Mouse (Mus musculus) right cerebral cortex, adult 18-20 months (tissue): Measurements from ENCODE around the gene 4933425L06Rik.

Experiments
- DNase-seq: peaks from one replicate; pipeline ENCODE4 v3.0.0; 2022; ENCODE audit warnings: mixed read lengths

The 4933425L06Rik gene

GRCm38 (mm10) chr13:105081862-105082261 lies at the start of gene 4933425L06Rik:
4933425L06Rik (plus strand) TSS chr13:105082122.
- DNase-seq: no peak

DNA sequence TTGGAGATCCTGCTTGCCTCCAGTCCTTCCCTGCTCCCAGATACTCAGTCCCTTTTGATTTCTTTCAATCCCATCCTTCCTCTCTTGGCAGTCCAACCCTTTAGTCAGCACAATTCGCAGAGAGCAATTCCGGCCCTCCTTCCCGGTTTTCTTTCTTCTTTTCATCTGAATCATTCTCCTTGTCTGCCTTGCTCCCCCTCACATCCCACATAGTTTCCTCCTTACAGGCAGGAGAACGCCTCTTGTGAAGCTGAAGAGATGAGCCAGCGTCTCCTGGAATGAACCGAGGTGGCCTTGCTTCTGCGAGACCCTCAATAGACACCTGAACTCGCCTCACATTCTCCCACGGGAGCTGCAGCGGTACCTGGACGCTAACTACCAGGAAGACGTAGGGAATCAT lies 44.1 kb upstream of the 4933425L06Rik start:
- peak; percentile 80 for DNase-seq

GRCm38 (mm10) chr13:105038334-105038733 lies 43.6 kb upstream of the 4933425L06Rik start:
- peak; percentile 47 for DNase-seq

- no peak for DNase-seq
Observed at GRCm38 (mm10) chr13:105043882-105044281, 38.0 kb upstream of the 4933425L06Rik start.

DNA sequence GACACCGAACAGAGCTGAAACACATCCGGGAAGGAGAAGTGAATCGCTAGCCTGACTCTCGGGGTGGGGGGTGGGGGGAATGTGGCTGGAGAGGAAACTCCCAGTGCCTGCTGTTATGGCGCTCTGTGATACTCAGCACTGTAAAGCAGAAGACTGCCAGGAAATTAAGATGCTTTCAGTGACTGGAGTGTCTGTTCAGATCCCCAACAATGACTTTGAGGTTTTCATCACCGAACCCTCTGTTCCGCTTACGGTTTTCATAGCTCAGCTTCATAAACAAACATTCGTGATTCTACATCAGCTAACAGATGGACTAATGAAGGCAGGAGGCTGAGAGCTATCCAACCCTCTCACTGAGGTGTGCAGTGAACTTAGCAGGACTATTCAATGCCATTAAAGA lies 34.5 kb upstream of the 4933425L06Rik start:
- DNase-seq: no peak

- DNase-seq: no peak
Observed at GRCm38 (mm10) chr13:105048662-105049061, 33.3 kb upstream of the 4933425L06Rik start.

DNA sequence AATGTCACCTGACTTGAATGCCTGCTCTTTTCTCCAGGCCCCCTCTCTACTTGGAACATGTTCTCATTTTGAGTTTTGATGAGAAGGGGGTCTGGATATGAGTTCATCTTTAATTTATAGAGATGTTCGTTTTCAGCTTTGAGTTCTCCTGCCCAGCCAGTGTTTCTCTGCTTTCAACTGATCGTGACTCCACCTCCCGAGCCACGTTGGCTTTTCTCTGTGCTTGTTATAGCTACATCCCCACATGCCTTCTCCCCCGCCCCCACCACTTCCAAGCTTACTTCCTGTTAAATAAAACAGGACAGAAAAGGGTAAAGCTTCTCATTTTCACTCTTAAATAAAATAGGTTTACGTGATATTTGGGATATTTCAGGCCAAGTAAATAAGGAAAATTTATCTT lies 30.5 kb upstream of the 4933425L06Rik start:
- DNase-seq: peak; percentile 61

- peak; percentile 59 for DNase-seq
Observed at GRCm38 (mm10) chr13:105053618-105054017, 28.3 kb upstream of the 4933425L06Rik start.

DNA sequence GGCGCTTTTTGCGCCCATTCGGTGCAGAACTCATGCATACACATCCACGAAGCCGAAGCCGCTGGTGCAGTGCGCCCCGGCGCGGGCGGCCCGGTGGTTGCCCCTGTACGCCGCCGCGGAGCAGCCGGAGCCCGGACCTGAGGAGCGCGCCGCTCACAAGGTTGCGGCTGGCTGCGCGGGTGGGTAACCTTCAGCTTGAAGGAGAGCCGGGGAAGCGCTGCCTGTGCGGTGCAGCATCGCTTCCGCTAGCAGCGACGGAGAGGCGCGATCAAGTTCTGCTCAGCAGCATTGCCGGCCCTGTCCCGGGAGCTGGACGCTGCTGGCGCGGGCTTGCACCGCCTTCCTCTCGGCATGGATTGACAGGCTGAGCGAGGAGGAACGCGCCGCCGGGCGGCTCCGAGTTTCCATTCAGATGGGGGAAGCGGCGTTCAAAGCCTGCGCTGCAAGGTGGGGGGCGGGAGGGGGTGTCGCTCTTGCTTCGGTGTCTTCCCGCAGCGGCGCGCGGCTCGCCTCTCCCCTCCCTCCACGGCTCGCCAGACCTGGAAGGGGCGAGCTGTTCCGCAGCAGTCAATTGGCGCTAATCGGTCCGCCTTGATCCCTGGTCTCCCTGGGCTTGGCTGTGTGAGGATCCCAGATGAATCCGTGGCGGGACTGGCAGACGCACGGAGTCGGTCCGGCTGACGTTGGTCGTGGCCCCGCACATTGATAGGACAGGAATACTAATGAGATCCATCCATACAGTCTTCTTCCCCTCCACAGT lies 27.6 kb upstream of the 4933425L06Rik start, which contains the start of gene Rgs7bp:
TSS of gene Rgs7bp (minus strand) at position 750 of the 760 bp plus-strand sequence.
- peak; percentile 87 for DNase-seq

DNA sequence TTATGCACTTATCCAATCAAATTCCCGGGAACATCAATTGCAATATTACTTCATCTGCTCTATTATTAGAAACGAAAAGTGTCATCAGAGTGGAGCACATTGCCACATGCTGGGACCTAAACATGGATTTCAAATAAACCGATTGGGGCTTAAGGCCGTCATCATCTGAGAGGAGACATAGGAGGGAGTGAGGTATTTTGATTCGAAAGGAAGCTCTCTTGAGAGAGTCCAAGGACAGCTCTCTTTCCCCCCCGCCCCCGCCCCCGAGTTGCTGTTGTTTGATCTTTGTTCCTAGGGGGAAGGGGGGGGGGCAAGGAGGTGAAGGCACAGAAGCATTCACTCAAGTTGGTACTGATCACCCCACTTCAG lies 27.0 kb upstream of the 4933425L06Rik start:
- DNase-seq: no peak

- no peak for DNase-seq
Observed at GRCm38 (mm10) chr13:105055374-105055773, 26.5 kb upstream of the 4933425L06Rik start.

- no peak for DNase-seq
Observed at GRCm38 (mm10) chr13:105066119-105066518, 15.8 kb upstream of the 4933425L06Rik start.

DNA sequence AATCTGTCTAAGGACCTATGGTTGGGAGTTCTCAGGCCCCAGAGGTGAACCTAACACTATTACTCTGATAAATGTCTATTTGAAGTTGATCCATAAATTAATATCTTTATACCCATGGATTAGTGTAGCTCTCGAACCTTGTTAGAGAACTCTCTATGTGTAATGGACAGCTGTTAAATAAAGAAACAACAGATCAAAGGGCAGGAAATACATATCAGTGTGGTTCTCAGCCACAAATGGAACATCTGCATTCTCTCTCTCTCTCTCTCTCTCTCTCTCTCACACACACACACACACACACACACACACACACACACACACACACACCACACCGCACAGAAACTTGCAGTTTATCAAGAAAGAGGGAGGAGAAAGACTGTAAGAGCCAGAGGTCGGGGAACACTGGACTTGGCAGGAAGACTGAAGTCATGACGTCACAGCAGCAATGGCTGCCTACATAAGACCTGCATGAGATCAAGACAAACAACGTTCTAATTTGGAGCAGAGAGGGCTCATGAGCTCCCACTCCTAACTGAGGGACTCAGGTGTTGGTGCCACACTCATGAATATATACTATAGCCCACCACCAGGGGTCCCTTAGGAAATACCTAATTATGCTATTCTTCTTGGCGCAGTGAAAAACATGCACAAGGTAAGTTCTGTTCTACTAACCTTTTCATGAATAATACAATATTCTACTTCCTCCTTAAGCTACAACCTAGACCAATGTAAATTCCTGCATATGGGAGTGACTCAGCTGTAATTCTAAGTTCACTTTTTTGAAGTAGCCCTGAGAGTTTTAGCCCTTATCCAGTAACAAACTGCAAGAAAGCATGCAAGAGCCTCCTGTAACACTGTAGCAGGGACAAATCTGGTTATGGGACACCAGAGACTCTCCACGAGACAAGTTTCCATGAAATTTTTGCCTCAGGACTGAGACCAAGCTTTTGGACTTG lies 14.8 kb upstream of the 4933425L06Rik start:
- DNase-seq: no peak

DNA sequence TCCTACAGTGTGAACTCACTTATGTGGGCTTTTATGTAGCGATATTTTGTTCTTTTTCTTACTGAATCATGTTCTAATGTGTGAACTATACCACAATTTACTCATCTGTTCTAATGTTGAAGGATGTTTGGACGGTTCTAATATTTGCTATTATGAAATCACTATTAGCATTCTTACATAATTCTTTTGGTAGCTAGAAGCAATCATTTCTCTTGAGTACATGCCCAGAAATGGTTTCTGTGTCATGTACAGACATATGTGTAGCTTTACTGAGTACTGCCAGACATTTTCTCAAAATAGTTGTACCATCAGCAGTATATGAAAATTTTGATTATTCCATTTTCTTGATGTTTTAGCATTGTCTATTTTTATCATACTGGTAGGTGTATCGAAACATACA lies 7.4 kb downstream of the 4933425L06Rik start:
- no peak for DNase-seq

DNA sequence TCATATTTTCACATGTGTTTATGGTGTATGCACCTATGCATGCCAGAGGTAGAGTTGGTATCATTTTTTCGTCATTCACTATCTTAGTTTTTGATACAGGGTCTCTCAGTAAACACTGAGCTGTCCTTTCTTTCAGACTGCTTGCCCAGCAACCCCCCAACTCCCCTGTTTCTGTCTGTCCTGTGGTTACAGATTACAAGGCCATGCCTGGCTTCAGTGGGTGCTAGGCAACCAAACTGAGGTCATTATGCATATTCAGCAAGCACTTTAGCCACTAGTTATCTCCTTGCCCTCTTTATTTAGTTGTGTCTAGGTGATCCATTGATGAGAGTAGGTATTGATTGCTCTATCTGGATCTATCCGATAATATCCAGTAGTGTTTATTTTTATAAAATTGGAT lies 14.4 kb downstream of the 4933425L06Rik start:
- no peak for DNase-seq

GRCm38 (mm10) chr13:105100705-105101104 lies 18.8 kb downstream of the 4933425L06Rik start:
- DNase-seq: no peak

DNA sequence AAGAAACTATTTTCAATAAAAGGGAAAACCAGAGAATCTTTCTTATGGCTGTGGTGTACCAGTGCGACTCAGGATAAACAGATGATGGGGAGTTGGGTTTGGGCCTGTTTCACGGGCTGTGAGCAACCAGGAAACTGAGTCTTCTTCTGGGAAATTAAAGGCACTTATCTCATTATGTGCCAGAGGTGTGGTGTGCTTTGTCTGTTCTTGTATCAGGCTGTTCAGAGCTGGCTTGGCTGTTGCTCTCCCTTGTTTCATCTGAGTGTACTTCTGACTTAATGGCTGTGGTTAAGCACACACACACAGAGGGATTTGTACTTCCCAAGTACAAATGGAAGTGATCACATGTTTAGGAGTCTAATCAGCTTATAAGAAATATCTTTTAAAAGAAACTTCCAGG lies 22.5 kb downstream of the 4933425L06Rik start:
- no peak for DNase-seq

- DNase-seq: no peak
Observed at GRCm38 (mm10) chr13:105111599-105111998, 29.7 kb downstream of the 4933425L06Rik start.

GRCm38 (mm10) chr13:105121617-105122016 lies 39.7 kb downstream of the 4933425L06Rik start:
- no peak for DNase-seq

- DNase-seq: no peak
Observed at GRCm38 (mm10) chr13:105122092-105122491, 40.2 kb downstream of the 4933425L06Rik start.

DNA sequence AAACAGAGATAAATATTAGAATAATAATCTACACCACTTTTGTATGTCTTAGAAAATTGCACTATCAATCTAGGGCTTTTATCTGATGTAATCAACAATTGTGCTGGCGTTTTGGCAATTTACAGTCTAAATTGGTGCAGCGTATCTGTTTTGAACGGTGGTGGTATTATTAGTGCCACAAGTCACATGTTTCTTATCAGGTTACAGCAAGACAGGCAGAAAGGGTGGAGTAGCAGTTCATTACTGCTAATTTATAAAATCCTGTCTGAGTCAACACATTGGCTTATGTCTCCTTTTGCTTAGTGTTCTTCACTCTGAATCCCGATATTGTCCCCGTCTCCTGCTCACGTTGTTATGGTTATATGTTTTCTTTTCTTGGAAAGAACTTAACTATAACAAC lies 48.2 kb downstream of the 4933425L06Rik start:
- DNase-seq: no peak

- DNase-seq: no peak
Observed at GRCm38 (mm10) chr13:105132370-105132769, 50.4 kb downstream of the 4933425L06Rik start.

DNA sequence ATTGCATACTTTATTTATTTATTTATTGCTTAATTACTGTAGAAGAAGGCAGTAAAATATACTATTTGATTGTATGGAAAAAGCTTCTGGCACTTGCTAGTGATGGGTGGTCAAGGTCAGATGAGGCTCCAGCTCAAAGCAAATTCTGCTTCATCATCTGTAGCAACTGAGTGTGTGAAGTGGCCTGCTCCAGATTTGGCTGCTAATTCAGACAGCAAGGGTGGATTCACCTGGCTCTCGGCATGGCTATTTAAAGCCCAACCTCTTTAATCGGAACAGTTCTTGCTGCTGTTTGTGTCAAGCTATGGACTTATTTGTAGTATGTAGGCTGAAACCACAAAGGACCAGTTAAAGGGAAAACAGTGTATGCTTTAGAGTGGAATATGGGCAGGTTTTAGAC lies 50.9 kb downstream of the 4933425L06Rik start:
- no peak for DNase-seq

- no peak for DNase-seq
Observed at GRCm38 (mm10) chr13:105134397-105134796, 52.5 kb downstream of the 4933425L06Rik start.
